Mouse (Mus musculus) liver, postnatal 0 days (tissue): ENCODE results near the gene Wipf2.

Experiments
- CTCF ChIP-seq: sonication (generic); IDR thresholded peaks from 2 replicates; pipeline ENCODE4 v1.5.1; 2016; ENCODE audit warnings: antibody characterized with exemption, low read depth
- EP300 ChIP-seq: IDR thresholded peaks from 2 replicates; pipeline ENCODE4 v1.6.1; 2016; ENCODE audit warnings: antibody characterized with exemption, low read depth, mild to moderate bottlenecking

DNA sequence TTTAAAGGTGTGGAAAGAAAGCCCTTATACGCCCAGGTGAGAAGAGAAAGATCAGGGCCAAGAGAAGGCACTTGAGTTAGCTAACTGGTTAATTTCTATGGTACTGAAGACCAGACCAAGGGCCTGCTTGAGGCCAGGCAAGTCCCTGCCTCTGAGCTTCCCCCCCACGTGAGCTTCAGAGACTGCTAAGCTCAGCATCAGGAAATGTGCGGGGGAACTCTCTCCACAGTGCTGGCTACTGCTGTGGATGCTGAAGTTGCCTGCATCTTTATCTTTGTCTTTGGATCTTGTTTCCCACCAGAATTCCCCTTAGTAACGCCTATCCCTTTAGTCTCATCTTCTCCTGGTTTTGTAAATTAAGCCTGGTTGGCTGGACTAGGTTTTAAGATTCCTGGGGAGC, 8.0 kb downstream of the Wipf2 start:
- TF ChIP-seq CTCF (no peak), EP300 (no peak)
